Mouse (Mus musculus) left cerebral cortex, postnatal 4 days (tissue): ENCODE measurements around the gene Amn1. TPM values are rescaled to one million over a fixed set of nuclear protein-coding genes. Genes with fewer than 3 reads are reported as not detected.
"Not testable (repeated sequence)": the region's sequence is repeated elsewhere in the genome, so short reads cannot be mapped to it uniquely, and the experiment has no call there.

ENCODE experiments used
- DNase-seq: peaks from one replicate; pipeline ENCODE4 v3.0.0-alpha.2; 2022
- intact Hi-C: fragments of 180-260 bp; cut with DNase I; formaldehyde crosslinking; loops from one replicate; pipeline ENCODE4 v1.15.1; 2025
- total RNA-seq, 2 experiments: library from RNA; stranded (reverse); gene quantifications; 2 replicates each; pipeline ENCODE4 v1.2.3; 2021

Gene Amn1
- total RNA-seq, result 10 to 100 TPM; 49.2 to 51.6 TPM

DNA sequence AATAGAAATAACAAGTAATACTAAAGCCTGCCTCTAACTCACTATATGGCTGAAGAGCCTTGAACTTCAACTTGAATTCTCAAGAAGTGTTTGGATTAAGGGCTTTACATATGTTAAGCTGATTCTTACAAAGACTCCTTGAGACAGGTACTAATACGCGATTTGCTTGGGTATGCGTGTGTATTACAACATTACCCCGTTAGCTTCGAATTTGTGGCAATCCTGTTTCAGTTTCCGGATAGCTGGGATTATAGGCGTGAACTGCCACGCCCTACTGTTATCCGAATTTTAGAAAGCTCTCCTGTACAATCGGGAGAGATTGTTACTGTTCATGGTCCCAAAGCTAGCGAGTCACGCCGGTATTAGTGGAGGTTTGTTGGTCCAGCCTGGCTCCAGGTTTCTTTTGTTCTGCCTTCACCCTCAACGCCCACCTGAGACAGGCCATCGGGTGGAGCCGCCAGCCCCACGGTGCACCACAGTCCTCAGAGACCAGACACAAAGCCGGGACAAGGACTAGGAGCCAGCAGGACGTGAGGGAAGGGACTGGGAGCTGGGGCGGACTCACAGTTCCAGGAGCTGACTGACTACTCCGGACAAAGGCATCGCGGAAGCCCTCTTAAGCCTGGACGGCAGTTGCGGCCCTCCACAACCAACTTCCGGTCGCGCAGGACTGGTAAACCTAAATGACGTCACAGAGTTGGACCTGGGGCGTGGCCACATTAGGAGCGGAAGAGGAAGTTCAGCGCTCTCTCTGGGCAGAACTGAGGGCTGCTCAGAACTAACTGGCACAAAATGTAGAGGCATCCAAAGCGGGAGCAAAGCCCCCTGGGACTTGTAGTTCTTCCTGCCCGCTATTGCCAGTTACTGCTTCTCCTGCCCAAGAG is at the start of gene Amn1:
Amn1 (minus strand) TSS at position 672 of the 884 bp plus-strand sequence.
- peak; percentile 97 for DNase-seq
- intact Hi-C loops, result no loop called here

DNA sequence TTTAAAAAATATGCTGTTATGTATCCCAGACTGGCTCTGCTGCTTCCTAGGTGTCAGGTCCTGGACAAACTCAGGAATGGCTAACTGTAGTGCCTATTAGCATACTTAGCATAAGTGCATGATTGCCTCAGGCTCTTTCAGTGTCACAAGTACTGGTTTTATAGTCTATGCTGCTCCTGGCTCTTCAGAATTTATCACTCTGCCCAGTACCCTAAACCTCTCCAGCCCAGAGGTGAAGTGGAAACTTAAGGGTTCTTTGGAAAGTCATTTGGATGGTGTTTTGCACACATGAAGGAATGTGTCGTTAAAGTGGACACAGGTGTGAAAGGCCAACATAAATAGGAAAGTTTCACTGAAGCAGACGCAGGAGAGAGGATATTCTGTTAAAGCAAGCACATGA is 48.3 kb upstream of the Amn1 start:
- intact Hi-C loops, result no loop called here
- DNase-seq, result no peak

- DNase-seq, result no peak
- intact Hi-C loops, result no loop called here
Observed at GRCm38 (mm10) chr6:149233918-149234317, 45.4 kb upstream of the Amn1 start.

DNA sequence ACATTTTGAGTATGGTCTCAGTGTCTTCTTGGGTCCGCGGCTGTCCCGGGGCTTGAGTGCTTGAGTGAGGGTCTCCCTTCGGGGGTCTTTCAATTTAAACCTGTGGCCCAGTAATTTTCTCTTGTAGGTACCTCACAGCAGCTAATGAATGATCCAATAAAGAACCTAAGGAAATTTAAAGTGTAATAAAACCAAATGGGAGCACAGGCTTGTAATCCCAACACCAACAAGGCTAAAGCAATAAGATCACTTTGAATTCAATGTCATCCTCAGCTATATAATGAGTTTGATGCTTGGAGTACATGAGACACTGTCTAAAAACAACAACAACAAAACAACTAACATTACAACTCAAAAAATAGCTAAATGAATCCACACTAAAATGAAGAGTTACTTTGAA is 36.2 kb upstream of the Amn1 start:
- no peak for DNase-seq
- intact Hi-C loops, result no loop called here

DNA sequence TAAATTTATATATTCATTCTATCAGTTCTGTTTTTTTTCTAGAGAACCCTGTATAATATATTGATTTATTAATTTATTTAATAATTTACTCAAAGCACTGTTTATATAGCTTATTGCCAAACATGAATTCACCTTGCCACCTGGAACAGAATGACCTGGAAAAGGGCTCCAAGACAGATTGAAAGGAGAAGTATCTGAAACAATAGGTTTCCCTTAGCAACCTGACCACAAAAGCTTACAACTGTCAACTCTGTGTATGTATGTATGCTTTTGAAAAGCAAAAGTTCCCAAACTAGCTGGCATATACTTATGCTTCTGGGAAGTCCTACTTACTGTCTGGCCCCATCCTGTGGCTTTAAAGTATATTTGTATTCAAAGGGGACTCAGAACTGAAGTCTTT is 32.8 kb upstream of the Amn1 start:
- intact Hi-C loops, result no loop called here
- DNase-seq, result no peak

DNA sequence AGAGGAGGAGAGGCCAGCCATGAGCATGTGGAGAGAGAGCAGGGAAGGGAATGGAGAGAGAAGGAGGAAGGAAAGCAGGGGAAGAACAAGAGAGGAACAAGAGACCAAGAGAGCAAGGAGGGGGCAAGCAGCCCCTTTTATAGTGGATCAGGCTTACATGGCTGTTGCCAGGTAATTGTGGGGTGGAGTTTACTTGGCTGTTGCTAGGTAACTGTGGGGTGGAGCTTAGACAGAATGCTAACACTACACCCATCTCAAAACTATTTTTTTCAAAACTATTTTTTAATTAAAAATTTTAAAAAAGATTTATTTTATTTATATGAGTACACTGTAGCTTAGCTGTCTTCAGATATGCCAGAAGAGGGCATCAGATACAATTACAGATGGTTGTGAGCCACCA is 10.1 kb upstream of the Amn1 start:
- no peak for DNase-seq

GRCm38 (mm10) chr6:149197116-149197515 is 8.6 kb upstream of the Amn1 start:
- intact Hi-C loops, result loop anchor here (10.0 kb wide), 1 partner anchor 118 kb away; no protein-coding TSS in a partner anchor

More for the DNA sequence above, 10.1 kb upstream of the Amn1 start:
- intact Hi-C loops, result loop anchor here (10.0 kb wide), 1 partner anchor 116 kb away; no protein-coding TSS in a partner anchor

GRCm38 (mm10) chr6:149193276-149193905 is 4.9 kb upstream of the Amn1 start:
- intact Hi-C loops, result loop anchor here (10.0 kb wide), 1 partner anchor 121 kb away; no protein-coding TSS in a partner anchor
- no peak for DNase-seq

More at GRCm38 (mm10) chr6:149197116-149197515, 8.6 kb upstream of the Amn1 start:
- no peak for DNase-seq

DNA sequence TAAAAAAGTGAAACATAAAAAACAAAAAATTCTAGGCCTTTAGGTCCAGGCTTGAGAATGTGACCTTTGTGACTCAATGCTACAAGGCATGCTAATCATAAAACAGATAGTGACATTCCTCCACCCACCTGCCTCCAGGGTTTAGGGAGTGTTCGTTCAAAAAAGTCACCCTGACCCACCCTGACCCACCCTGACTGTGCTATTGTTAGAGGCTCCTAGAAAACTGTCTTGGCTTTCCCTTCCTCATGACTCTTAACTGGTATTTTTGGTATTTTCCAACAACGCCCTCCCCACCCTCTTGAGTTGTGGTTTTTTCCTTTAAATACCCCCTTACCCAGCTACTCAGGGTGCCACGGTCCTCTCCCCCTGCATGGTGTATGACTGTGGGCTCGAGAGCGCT is 3.4 kb upstream of the Amn1 start:
- intact Hi-C loops, result loop anchor here (10.0 kb wide), 1 partner anchor 123 kb away; no protein-coding TSS in a partner anchor
- not testable (repeated sequence) for DNase-seq

- intact Hi-C loops, result no loop called here
- peak; percentile 17 for DNase-seq
Observed at GRCm38 (mm10) chr6:149189340-149189922, 919 bp upstream of the Amn1 start.

- intact Hi-C loops, result no loop called here
- no peak for DNase-seq
Observed at GRCm38 (mm10) chr6:149188925-149189257, 379 bp upstream of the Amn1 start.

- intact Hi-C loops, result no loop called here
- DNase-seq, result no peak
Observed at GRCm38 (mm10) chr6:149187371-149187770, 1.1 kb downstream of the Amn1 start.

GRCm38 (mm10) chr6:149184007-149184406 is 4.5 kb downstream of the Amn1 start:
- intact Hi-C loops, result no loop called here
- DNase-seq, result no peak

DNA sequence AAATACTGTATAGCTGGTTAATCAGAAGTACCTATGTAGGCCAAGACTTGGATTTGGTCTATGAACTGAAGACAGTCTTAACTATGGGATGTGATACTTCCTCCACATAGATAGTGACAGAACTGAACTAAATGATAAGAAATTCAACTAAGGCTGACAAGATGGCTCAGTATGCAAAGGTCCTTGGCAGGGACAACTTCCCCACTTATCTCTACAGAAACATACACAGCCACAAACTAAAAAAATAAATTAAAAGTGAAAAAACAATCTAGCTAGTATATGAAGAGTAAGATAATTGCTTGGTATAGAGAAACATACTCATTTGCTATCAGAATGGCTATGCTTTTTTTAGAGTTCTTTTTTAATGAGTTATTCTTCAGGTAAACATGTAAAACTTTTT is 9.4 kb downstream of the Amn1 start:
- no peak for DNase-seq
- intact Hi-C loops, result no loop called here

DNA sequence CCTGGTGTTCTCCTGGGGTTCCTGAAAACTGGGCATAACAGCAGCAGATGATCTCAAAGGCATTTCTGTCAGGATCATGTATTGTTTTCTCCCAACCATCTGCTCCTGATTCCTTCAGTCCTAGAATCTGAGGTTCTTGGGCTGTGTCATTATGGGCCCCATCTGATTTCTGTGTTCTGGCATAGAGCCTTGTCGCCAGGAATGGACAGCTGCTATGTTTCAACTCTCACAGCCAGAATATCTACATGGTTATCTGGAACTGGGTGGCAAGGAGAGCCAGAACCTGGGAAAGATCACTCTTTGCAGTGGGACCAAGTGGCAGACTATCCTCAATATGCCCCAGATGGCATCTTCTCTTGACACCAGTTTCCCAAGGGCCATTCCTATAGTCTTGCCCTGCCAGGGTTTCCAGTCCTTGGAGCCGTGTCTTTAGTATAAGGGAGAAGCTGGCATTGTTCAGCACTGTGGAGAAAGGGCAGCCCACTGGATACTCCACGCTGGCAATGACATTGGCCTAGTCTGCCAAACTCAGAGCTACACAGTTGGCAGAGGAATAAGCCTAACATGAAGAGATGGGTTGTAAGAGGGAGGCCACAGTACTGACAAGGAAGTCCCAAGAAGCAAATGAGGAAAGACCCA is 13.5 kb downstream of the Amn1 start:
- DNase-seq, result peak; percentile 27
- intact Hi-C loops, result no loop called here

DNA sequence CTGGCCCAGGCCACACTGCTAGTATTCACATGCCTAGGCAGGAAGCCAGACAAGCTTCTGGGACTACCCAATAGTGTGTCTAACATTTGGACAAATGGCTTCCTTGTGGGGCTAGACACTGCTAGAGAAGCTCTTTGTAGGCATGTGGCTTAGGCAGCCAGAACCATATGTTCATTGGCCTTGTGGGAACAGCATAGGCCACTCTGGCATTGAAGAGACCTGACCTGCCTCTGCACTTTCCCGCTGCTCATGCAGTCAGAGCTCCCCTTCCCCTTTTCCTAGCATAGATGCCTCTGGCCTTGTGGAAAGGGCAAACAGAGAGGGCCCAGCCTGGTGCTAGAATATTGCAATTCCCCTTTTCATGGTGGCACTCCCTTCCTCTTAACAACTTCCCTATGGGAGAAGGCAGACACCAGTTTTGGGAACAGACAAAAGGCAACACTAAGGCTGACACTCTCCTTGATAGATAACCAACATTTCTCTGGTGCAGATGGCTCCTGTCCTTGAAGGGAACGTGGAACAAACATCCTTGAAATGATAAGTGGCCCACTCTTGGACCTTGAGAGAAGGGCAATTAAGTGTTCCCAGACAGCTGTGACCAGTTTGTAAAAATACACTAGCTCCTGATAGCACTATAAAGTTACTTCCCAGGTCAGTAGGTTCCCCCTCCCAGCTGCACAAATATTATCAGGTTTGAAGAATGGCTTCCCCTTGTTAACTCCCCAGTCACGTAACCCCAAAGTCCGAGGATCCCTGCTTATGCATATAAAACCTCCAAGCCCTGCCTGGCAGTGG is 14.5 kb downstream of the Amn1 start:
- intact Hi-C loops, result no loop called here
- no peak for DNase-seq

GRCm38 (mm10) chr6:149169965-149170364 is 18.5 kb downstream of the Amn1 start:
- DNase-seq, intact Hi-C loops: not testable (repeated sequence)

GRCm38 (mm10) chr6:149168436-149168835 is 20.1 kb downstream of the Amn1 start:
- no peak for DNase-seq
- intact Hi-C loops, result no loop called here

- intact Hi-C loops, result no loop called here
- DNase-seq, result no peak
Observed at GRCm38 (mm10) chr6:149167672-149168071, 20.8 kb downstream of the Amn1 start.

DNA sequence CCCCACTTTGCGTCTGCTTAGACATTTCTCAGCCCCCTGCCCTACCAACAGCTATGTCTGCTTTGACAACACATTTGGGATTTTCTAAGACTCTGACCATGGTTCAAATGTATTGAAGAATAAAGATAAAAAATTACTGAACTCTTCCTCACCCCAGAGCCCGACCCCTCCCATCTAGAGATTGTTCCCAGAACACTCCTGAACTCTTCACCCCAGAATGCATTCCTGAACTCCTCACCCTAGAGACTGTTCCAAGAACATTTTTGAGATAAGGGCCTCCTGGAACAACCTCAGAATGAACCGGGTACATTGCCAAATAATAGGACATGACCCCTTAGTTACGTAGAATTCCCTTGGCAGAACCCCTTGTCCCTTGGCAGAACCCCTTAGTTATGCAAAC is 21.5 kb downstream of the Amn1 start:
- intact Hi-C loops, result not testable (repeated sequence)

More for the DNA sequence above, 21.5 kb downstream of the Amn1 start:
- DNase-seq, result not testable (repeated sequence)
